Mouse (Mus musculus): ENCODE results near the gene Mad1l1. TPM values are rescaled to one million over a fixed set of nuclear protein-coding genes. Genes with fewer than 3 reads are reported as not detected.

The Mad1l1 gene
- polyA plus RNA-seq, 1 experiment, result 24.7 TPM

- no peak for TF ChIP-seq CTCF (IDR thresholded peaks at IDR 0.05; ENCODE audit: control insufficient read depth, insufficient read depth, low read length)
- TF ChIP-seq POLR2A (IDR thresholded peaks at IDR 0.05; ENCODE audit: borderline replicate concordance, control insufficient read depth, low read depth, low read length), result no peak
- Histone ChIP-seq H3K4me1 (ENCODE audit: control insufficient read depth, insufficient read depth, low read length) (no peaks in the 10 kb centered on the region), H3K4me3 (replicated peaks; ENCODE audit: control insufficient read depth, low read depth, low read length) (no peak overlapping the region), H3K27ac (ENCODE audit: control insufficient read depth, insufficient read depth, low read depth, low read length, poor library complexity) (peak overlapping the region; percentile 9; the same call in 1 of the 2 replicates)
- WGBS, result 80% methylated on average over 3 of the region's 3 CpGs
These were observed 297.3 kb downstream of the Mad1l1 start for GRCm38 (mm10) chr5:140023941-140024500.

- Histone ChIP-seq H3K4me1 (ENCODE audit: control insufficient read depth, insufficient read depth, low read length) (no peaks in the 10 kb centered on the region), H3K27ac (ENCODE audit: control insufficient read depth, insufficient read depth, low read depth, low read length, poor library complexity) (no peak overlapping the region), H3K4me3 (replicated peaks; ENCODE audit: control insufficient read depth, low read depth, low read length) (no peak overlapping the region)
- TF ChIP-seq POLR2A (IDR thresholded peaks at IDR 0.05; ENCODE audit: borderline replicate concordance, control insufficient read depth, low read depth, low read length), result no peak
- no peak for TF ChIP-seq CTCF (IDR thresholded peaks at IDR 0.05; ENCODE audit: control insufficient read depth, insufficient read depth, low read length)
- 89% methylated on average over 6 of the region's 6 CpGs for WGBS
These were observed 298.5 kb downstream of the Mad1l1 start for GRCm38 (mm10) chr5:140022861-140023260.

- Histone ChIP-seq H3K27ac (ENCODE audit: control insufficient read depth, insufficient read depth, low read depth, low read length, poor library complexity) (no peak overlapping the region), H3K4me1 (ENCODE audit: control insufficient read depth, insufficient read depth, low read length) (no peaks in the 10 kb centered on the region), H3K4me3 (replicated peaks; ENCODE audit: control insufficient read depth, low read depth, low read length) (no peak overlapping the region)
- TF ChIP-seq POLR2A (IDR thresholded peaks at IDR 0.05; ENCODE audit: borderline replicate concordance, control insufficient read depth, low read depth, low read length) (no peak), CTCF (IDR thresholded peaks at IDR 0.05; ENCODE audit: control insufficient read depth, insufficient read depth, low read length) (no peak)
- WGBS, result 85% methylated on average over 10 of the region's 10 CpGs
These were observed 299.6 kb downstream of the Mad1l1 start for GRCm38 (mm10) chr5:140021755-140022154.

GRCm38 (mm10) chr5:140019616-140020015, 301.7 kb downstream of the Mad1l1 start:
- 74% methylated on average over 1 of the region's 1 CpGs for WGBS
- Histone ChIP-seq H3K4me1 (ENCODE audit: control insufficient read depth, insufficient read depth, low read length) (no peaks in the 10 kb centered on the region), H3K4me3 (replicated peaks; ENCODE audit: control insufficient read depth, low read depth, low read length) (no peak overlapping the region), H3K27ac (ENCODE audit: control insufficient read depth, insufficient read depth, low read depth, low read length, poor library complexity) (no peak overlapping the region)
- TF ChIP-seq POLR2A (IDR thresholded peaks at IDR 0.05; ENCODE audit: borderline replicate concordance, control insufficient read depth, low read depth, low read length), result no peak
- no peak for TF ChIP-seq CTCF (IDR thresholded peaks at IDR 0.05; ENCODE audit: control insufficient read depth, insufficient read depth, low read length)

GRCm38 (mm10) chr5:140018780-140019179, 302.6 kb downstream of the Mad1l1 start:
- TF ChIP-seq CTCF (IDR thresholded peaks at IDR 0.05; ENCODE audit: control insufficient read depth, insufficient read depth, low read length), result no peak
- TF ChIP-seq POLR2A (IDR thresholded peaks at IDR 0.05; ENCODE audit: borderline replicate concordance, control insufficient read depth, low read depth, low read length), result no peak
- no peaks in the 10 kb centered on the region for H3K4me1 ChIP-seq (ENCODE audit: control insufficient read depth, insufficient read depth, low read length)
- no peak overlapping the region for H3K4me3 ChIP-seq (replicated peaks; ENCODE audit: control insufficient read depth, low read depth, low read length)
- WGBS, result 92% methylated on average over 7 of the region's 7 CpGs
- H3K27ac ChIP-seq (ENCODE audit: control insufficient read depth, insufficient read depth, low read depth, low read length, poor library complexity), result no peak overlapping the region

GRCm38 (mm10) chr5:140016896-140017295, 304.5 kb downstream of the Mad1l1 start:
- no peak for TF ChIP-seq POLR2A (IDR thresholded peaks at IDR 0.05; ENCODE audit: borderline replicate concordance, control insufficient read depth, low read depth, low read length)
- TF ChIP-seq CTCF (IDR thresholded peaks at IDR 0.05; ENCODE audit: control insufficient read depth, insufficient read depth, low read length), result no peak
- H3K4me3 ChIP-seq (replicated peaks; ENCODE audit: control insufficient read depth, low read depth, low read length), result no peak overlapping the region
- H3K27ac ChIP-seq (ENCODE audit: control insufficient read depth, insufficient read depth, low read depth, low read length, poor library complexity), result no peak overlapping the region
- H3K4me1 ChIP-seq (ENCODE audit: control insufficient read depth, insufficient read depth, low read length), result no peaks in the 10 kb centered on the region; the same call in 1 of the 2 replicates
- WGBS, result 97% methylated on average over 1 of the region's 1 CpGs

GRCm38 (mm10) chr5:140013652-140014051, 307.7 kb downstream of the Mad1l1 start:
- H3K27ac ChIP-seq (ENCODE audit: control insufficient read depth, insufficient read depth, low read depth, low read length, poor library complexity), result no peak overlapping the region
- WGBS, result 91% methylated on average over 5 of the region's 5 CpGs
- no peaks in the 10 kb centered on the region; the same call in 1 of the 2 replicates for H3K4me1 ChIP-seq (ENCODE audit: control insufficient read depth, insufficient read depth, low read length)
- no peak overlapping the region for H3K4me3 ChIP-seq (replicated peaks; ENCODE audit: control insufficient read depth, low read depth, low read length)
- no peak for TF ChIP-seq CTCF (IDR thresholded peaks at IDR 0.05; ENCODE audit: control insufficient read depth, insufficient read depth, low read length)
- TF ChIP-seq POLR2A (IDR thresholded peaks at IDR 0.05; ENCODE audit: borderline replicate concordance, control insufficient read depth, low read depth, low read length), result no peak

GRCm38 (mm10) chr5:140012286-140012967, 308.9 kb downstream of the Mad1l1 start:
- WGBS, result 64% methylated on average over 12 of the region's 12 CpGs
- H3K4me1 ChIP-seq (ENCODE audit: control insufficient read depth, insufficient read depth, low read length), result no peaks in the 10 kb centered on the region; the same call in 1 of the 2 replicates
- H3K27ac ChIP-seq (ENCODE audit: control insufficient read depth, insufficient read depth, low read depth, low read length, poor library complexity), result peak overlapping the region; percentile 74
- TF ChIP-seq POLR2A (IDR thresholded peaks at IDR 0.05; ENCODE audit: borderline replicate concordance, control insufficient read depth, low read depth, low read length), result no peak
- TF ChIP-seq CTCF (IDR thresholded peaks at IDR 0.05; ENCODE audit: control insufficient read depth, insufficient read depth, low read length), result no peak
- H3K4me3 ChIP-seq (replicated peaks; ENCODE audit: control insufficient read depth, low read depth, low read length), result no peak overlapping the region

Measured in bone marrow, adult 2 months (tissue).